In genomic region chrX:169987368-169987837, GRCm38 (mm10) we compare ENCODE assay signal across 8 mouse cellular contexts. TPM values are rescaled to one million over a fixed set of nuclear protein-coding genes. Genes with fewer than 3 reads are reported as not detected.
DNase-seq lines count a peak whose midpoint lies in the region; ATAC-seq and TF ChIP-seq lines count a peak whose summit lies in the region.
"Not testable (repeated sequence)": the region's sequence is repeated elsewhere in the genome, so short reads cannot be mapped to it uniquely, and the experiment has no call there.

No protein-coding gene starts in this region.

- not testable (repeated sequence) for H3K27me3 ChIP-seq in forebrain, embryonic 12.5 days; heart, embryonic 15.5 days; kidney, postnatal 0 days (ENCODE audit: insufficient read depth, low read length); liver, embryonic 13.5 days; stomach, postnatal 0 days (ENCODE audit: control insufficient read depth, insufficient read depth, low read length)

- H3K4me1 ChIP-seq in forebrain, embryonic 12.5 days; heart, embryonic 15.5 days (replicated peaks); kidney, postnatal 0 days (replicated peaks; ENCODE audit: insufficient read depth, low read length); liver, embryonic 13.5 days (replicated peaks); stomach, postnatal 0 days (replicated peaks; ENCODE audit: control insufficient read depth, insufficient read depth): not testable (repeated sequence)

- peaks cover 65% of the 10 kb centered on the region for H3K9me3 ChIP-seq in forebrain, embryonic 12.5 days
- H3K9me3 ChIP-seq in heart, embryonic 15.5 days (replicated peaks), result peaks cover 44% of the 10 kb centered on the region
- H3K9me3 ChIP-seq in kidney, postnatal 0 days (replicated peaks; ENCODE audit: low read length), result peaks cover 22% of the 10 kb centered on the region; the same call in 1 of the 2 replicates
- peaks cover 63% of the 10 kb centered on the region for H3K9me3 ChIP-seq in liver, embryonic 13.5 days (replicated peaks)
- peaks cover 32% of the 10 kb centered on the region for H3K9me3 ChIP-seq in stomach, postnatal 0 days (ENCODE audit: control insufficient read depth, low read length)

- not testable (repeated sequence) for H3K4me3 ChIP-seq in forebrain, embryonic 12.5 days (replicated peaks); heart, embryonic 15.5 days; kidney, postnatal 0 days (replicated peaks; ENCODE audit: low read depth, low read length); liver, embryonic 13.5 days (replicated peaks); stomach, postnatal 0 days (ENCODE audit: low read depth, low read length)

- TF ChIP-seq EP300 in stomach, postnatal 0 days (optimal IDR thresholded peaks at IDR 0.05), result not testable (repeated sequence)

- not testable (repeated sequence) for TF ChIP-seq CTCF in kidney, postnatal 0 days (IDR thresholded peaks at IDR 0.05; ENCODE audit: low read depth); stomach, postnatal 0 days (IDR thresholded peaks at IDR 0.05; ENCODE audit: low read depth)

- peak; percentile 18 for ATAC-seq in cerebellum, adult (ENCODE audit: insufficient number of reproducible peaks, low FRiP score, low TSS enrichment)
- peak; percentile 31; the same call in 1 of the 2 replicates for ATAC-seq in forebrain, embryonic 12.5 days (ENCODE audit: low FRiP score)
- 0 out of 2 replicates have a peak, but pooled peaks have one; percentile 4 for ATAC-seq in heart, embryonic 15.5 days (replicated peaks; ENCODE audit: insufficient number of reproducible peaks, insufficient read depth, low FRiP score, low read depth)
- ATAC-seq in kidney, postnatal 0 days (replicated peaks; ENCODE audit: low FRiP score, low read depth), result 0 out of 2 replicates have a peak, but pooled peaks have one; percentile 2
- peak; percentile 6; the same call in 1 of the 2 replicates for ATAC-seq in liver, embryonic 13.5 days (ENCODE audit: low read depth)
- ATAC-seq in monocyte, adult 5-6 weeks (replicated peaks; ENCODE audit: insufficient number of reproducible peaks, low FRiP score, low TSS enrichment, poor library complexity, severe bottlenecking), result peak; percentile 2; the same call in 1 of the 2 replicates
- ATAC-seq in stomach, postnatal 0 days (ENCODE audit: low FRiP score, low TSS enrichment), result peak; percentile 7

- WGBS in forebrain, embryonic 12.5 days, result 88% methylated on average over 28 of the region's 28 CpGs
- WGBS in heart, embryonic 15.5 days, result 84% methylated on average over 28 of the region's 28 CpGs
- 73% methylated on average over 28 of the region's 28 CpGs for WGBS in kidney, postnatal 0 days
- 82% methylated on average over 28 of the region's 28 CpGs for WGBS in liver, embryonic 13.5 days (ENCODE audit: insufficient replicate concordance)
- WGBS in stomach, postnatal 0 days, result 61% methylated on average over 28 of the region's 28 CpGs

- H3K9ac ChIP-seq in forebrain, embryonic 12.5 days; heart, embryonic 15.5 days; kidney, postnatal 0 days (ENCODE audit: low read depth, low read length); liver, embryonic 13.5 days; stomach, postnatal 0 days (ENCODE audit: low read length): not testable (repeated sequence)

- peaks cover 66% of the 10 kb centered on the region for H3K36me3 ChIP-seq in forebrain, embryonic 12.5 days (replicated peaks)
- peaks cover 57% of the 10 kb centered on the region for H3K36me3 ChIP-seq in heart, embryonic 15.5 days
- H3K36me3 ChIP-seq in kidney, postnatal 0 days (ENCODE audit: insufficient read depth, low read length), result peaks cover 19% of the 10 kb centered on the region
- H3K36me3 ChIP-seq in liver, embryonic 13.5 days, result peaks cover 68% of the 10 kb centered on the region
- peaks cover 25% of the 10 kb centered on the region for H3K36me3 ChIP-seq in stomach, postnatal 0 days (ENCODE audit: control insufficient read depth, insufficient read depth, low read length)

- H3K27ac ChIP-seq in forebrain, embryonic 12.5 days; heart, embryonic 15.5 days; kidney, postnatal 0 days; liver, embryonic 13.5 days; stomach, postnatal 0 days (replicated peaks): not testable (repeated sequence)

- not testable (repeated sequence) for H3K4me2 ChIP-seq in forebrain, embryonic 12.5 days; heart, embryonic 15.5 days; stomach, postnatal 0 days (replicated peaks; ENCODE audit: low read depth)
- peak overlapping the region; percentile 6; the same call in 1 of the 2 replicates for H3K4me2 ChIP-seq in kidney, postnatal 0 days (ENCODE audit: low read length)
- peak overlapping the region; percentile 0 for H3K4me2 ChIP-seq in liver, embryonic 13.5 days

- DNase-seq in CD4-positive, CD25-positive, alpha-beta regulatory T cell, adult 2 months (ENCODE audit: low read depth, low spot score), result peak; percentile 62
- DNase-seq in kidney, postnatal 0 days (ENCODE audit: low spot score), result peak; percentile 32
- not testable (repeated sequence) for DNase-seq in liver, embryonic 13.5 days
- peak; percentile 49 for DNase-seq in stomach, postnatal 0 days (ENCODE audit: low spot score)

RNA-seq across cellular contexts. Expression of gene Gm21887, which starts 22.1 kb away (rescaled TPM):
- 181 and 277 TPM in 2 replicates for polyA plus RNA-seq in forebrain, embryonic 12.5 days (2016; fragmentation: Nextera tagmentation; extraction: Ambion mirVana)
- polyA plus RNA-seq in heart, embryonic 15.5 days (2015; fragmentation: Nextera tagmentation; extraction: Ambion mirVana), result 122 and 155 TPM in 2 replicates
- polyA plus RNA-seq in kidney, postnatal 0 days (2015; fragmentation: Nextera tagmentation; extraction: Ambion mirVana), result 41.1 and 106 TPM in 2 replicates
- 84.4 and 95.3 TPM in 2 replicates for polyA plus RNA-seq in liver, embryonic 13.5 days (2015; fragmentation: Nextera tagmentation; extraction: Ambion mirVana)
- total RNA-seq in monocyte, adult 5-6 weeks (2017), result 32.2 to 120 TPM (median 52.2 TPM) in 3 replicates
- polyA plus RNA-seq in stomach, postnatal 0 days (2015; fragmentation: Nextera tagmentation; extraction: Ambion mirVana), result 90.6 and 93.1 TPM in 2 replicates
